Mouse (Mus musculus) cerebellum, postnatal 10 days (tissue): Measurements from ENCODE around the gene Uqcrfs1.

ENCODE experiments used
- DNase-seq, 2 experiments: peaks; one replicate each; pipeline ENCODE4 v3.0.0; 2021; ENCODE audit warnings: mixed read lengths in 2 of 2

Gene Uqcrfs1

DNA sequence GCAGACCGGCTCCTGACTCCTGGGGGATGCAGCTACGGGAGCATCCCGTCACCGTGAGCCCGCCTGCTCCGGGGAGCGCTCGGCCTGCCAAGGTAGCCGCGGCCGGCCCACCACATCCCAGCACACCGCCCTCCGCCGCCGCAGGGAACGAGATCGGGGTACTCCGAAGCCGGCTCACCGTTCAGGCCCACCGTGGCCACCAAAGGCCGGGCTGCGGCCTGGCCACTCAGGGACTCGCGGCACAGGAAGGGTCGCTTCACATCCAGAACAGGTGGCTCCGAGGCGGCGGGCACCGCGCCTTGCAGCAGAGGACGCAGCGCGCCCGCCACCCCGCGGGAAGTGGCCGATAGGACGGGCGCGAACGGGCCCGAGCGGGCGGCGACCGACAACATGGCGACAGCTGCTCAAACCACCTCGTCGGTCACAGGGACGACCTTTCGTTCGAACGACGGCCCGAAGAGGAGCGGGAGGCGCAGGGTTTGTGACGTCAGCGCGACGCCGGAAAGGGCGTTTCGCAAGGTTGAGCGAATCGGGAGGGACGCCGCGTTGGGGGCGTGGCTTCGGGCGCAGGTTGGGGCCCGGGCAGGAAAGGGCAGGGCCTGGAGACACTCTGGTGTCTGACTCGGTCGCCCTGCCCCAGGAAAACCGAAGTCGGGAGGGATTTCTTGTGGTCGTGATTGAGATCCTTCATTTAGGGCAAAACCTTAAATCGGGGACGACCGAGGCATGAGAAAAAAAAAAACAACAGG is at the start of gene Uqcrfs1:
TSS of gene Uqcrfs1 (minus strand) at position 507 of the 749 bp plus-strand sequence.
- peak; percentile 100 for DNase-seq

DNA sequence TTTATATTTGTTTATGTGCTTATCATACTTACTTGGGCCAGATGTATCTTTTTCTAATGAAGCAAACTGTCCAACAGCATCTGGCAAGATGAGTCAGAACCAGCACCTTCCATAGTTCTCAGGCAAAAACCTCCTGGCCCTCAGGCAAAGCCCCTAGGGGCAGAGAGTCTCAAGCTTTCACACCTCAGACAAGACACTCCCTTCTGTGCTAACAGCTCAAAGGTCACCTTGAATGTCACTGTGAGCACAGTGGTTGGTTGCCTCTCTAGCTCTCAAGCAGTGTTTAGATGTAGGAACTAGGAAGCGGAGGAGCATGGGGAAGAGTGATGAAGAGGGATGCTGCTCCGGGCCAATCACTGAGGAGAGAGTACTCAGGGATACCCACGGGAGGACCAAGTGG is 40.6 kb upstream of the Uqcrfs1 start:
- DNase-seq: no peak

DNA sequence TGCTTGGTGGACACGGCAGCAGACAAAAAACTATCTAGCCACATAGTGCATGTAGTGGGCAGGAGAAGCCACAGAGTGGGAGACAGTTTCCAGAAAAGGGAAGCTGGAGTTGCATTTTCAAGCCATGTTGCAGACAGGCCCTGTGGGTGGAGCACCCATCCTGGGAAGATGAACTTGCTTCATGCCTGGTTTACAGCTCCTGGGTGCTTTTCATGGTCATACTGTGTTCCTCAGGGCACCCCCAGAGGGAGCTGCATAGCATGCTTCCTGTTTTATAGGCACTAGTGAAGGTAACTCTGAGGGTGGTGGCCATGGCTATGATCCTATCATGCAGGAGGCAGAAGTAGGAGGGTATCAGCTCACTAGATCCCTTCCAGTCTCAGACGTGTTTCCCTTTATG is 37.4 kb upstream of the Uqcrfs1 start:
- no peak for DNase-seq

DNA sequence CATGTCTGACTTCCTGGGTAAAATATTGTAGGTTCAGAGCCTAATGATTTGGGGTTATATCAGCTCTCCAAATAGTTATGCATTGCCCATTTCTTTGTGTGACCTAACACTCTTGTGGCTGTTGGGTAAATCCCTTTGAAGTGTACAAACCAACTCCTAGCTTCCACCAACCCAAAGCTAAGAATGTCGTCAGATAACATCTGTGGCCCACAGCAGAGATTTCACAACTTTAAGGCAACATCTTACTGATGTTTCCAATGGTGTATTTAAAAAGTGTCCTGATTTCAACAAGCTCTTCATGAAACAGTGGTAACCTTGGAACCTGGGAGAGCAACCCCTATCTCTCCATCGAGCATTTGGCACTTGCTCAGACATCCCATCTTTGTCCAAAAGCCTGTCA is 33.6 kb upstream of the Uqcrfs1 start:
- DNase-seq: no peak

DNA sequence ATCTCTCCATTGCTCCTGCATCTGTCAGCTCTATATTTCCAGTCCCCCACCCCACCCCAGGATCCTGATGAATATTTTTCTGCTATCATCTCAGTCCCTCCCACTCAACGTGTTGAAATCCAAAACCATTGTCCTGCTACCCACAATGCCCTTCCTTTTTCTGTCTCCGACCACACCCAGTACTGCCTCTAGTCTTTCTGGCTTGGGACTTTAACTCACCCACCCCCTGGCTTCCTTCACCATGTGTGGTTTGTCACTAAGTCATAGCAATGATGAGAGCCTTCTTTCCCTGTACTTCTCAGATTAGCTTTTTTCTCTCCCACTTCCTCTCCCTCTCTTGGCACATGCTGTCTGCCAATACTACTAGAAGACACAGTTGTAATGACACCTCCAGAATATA is 31.7 kb upstream of the Uqcrfs1 start:
- DNase-seq: no peak

DNA sequence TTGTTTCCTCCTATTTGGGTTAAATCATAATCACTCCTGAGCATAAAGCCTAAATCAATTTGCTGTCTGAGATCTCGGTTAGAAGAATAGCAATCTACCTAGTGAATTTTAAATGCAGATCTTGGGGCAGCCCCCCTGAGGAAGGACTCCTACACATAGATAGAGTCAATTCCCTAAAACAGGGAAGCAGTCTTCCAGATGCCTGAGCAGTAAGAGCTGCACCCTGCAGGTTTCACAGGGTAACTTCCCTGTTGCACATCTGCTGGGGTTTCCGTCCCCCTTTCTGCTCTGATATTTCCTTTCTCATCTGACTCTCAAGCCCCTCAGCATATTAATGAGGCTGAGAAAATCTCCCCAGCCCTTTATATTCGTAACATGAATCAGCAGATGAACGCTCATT is 27.8 kb upstream of the Uqcrfs1 start:
- no peak for DNase-seq

DNA sequence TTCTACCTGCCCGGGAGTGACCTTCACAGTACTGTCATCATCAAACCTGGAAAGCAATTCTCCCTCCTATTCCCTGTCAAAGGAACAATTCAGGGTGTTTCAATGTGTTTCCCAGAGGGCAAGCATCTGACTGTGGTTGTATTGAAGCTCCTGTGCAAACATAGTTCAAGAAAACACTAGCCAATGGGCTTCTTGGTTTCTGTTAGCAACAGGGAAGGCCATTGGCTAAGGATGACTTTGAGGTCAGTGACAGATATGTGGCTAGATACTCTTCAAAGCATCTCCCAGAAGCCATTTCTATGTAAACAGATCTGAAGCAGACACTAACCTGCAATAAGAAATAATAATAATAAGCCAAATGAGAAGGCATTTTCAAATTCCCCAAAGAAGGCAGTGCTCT is 25.0 kb upstream of the Uqcrfs1 start:
- DNase-seq: no peak

DNA sequence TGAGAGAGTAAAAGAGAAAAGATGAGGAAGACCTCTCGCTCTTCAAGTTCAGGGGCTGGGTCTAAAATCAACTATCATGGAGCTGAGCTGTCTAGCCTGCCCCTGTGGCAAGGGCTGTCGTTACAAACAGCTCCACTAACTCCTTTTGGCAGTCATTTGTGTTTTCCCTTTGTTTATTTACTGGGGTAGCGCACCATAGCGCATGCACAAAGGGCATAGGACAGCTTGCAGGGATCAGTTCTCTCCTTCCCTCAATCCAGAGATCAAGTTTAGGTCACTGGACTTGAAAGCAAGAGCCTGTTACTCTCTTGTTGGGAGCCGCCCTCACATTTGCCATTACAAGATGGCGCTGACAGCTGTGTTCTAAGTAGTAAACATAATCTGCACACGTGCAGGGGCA is 22.4 kb upstream of the Uqcrfs1 start:
- no peak for DNase-seq

DNA sequence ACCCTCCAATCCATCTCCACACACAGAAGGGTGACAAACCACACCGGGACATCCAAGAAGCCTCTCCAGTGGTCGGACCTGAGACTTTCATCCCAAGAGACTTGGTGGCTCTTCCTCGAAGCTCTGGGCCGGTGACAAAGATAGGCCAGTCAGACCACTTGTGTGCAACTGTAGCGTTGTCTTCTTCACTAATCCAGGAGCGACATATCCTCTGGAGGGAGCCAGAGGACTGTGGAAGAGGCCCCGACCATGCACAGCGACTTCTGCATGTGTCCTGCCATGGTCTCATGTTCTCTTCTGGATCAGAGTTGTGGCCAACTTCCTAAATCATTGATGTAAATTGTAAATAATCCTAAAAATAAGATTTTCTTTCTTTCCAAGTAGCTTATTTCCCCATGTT is 21.6 kb upstream of the Uqcrfs1 start:
- peak; percentile 73 to 75 for DNase-seq

DNA sequence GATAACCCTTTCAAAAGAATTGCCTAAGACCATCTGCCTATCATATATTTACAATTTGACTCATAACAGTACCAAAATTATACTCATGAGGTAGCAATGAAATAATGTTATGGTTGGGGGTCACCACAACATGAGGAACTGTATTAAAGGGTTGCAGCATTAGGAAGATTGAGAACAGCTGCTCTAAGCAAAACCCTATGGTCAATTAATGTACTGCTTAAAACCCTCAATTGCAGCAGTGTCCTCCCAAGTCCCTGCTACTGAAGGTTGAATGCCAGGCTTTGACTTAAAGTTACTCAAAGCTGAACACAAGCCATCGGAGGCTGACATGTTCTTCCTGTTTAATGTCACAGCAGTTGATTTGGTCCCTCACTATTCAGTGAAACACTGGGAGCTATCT is 15.4 kb upstream of the Uqcrfs1 start:
- DNase-seq: no peak

DNA sequence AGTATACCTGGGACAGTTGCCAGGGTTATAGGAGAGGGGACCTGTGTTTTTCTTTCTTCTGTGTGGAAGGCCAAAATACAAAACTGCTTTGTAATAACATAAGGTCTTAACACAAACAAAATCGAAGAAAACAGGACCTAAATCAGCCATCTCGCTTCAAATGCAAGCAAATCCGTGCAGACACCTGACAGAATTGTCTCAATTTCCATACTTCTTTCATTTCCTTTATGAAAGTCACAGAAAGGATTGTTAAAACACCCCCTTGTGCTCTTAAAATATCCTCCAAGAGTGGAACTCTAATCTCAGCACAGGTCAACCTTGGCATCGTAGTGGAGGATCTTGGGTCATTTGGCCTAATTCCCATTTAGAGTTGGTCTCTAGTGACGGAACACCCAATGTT is 14.9 kb upstream of the Uqcrfs1 start:
- DNase-seq: no peak

DNA sequence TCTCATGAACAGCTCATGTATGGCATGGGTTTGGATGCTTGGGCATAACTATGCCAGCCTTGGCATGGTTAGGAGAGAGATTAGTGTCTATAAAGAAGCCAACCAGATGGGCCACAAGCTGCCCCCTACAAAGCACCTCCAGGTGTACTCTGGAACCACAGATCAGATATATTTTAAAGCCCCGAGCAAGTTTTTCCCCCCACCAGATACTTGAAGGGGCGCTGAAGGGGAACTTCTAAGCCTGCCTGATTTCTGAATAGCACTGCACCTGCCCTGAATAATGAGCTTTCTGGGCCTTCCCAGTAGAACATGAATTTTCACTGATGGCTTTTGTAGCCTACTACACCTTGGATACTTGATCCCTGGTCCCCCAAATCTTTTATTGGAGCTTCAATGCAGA is 12.6 kb upstream of the Uqcrfs1 start:
- DNase-seq: no peak

DNA sequence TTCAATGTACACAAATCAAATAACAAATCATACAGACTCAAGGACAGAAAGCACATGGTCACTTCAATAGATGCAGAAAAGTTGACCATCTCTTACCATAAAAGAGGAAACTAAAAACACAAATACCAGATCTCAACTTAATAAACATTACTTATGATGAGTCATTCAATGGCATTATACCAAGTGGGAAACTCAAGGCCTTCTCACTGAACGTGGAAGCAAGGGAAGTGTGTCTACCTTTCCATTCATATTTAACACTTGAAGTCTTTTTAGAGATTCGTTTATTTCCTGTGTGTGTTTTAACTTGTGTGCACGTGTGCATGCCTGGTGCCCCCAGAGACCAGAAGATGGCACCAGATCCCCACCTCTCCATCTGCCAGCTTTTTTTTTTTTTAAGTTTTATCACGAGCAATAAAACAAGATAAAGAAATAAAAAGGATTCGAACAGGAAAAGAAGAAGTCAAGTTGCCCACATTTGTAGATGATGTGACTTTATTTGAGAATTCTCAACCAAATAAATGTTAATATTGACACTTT is 8.0 kb upstream of the Uqcrfs1 start:
- DNase-seq: peak; percentile 34 to 37

DNA sequence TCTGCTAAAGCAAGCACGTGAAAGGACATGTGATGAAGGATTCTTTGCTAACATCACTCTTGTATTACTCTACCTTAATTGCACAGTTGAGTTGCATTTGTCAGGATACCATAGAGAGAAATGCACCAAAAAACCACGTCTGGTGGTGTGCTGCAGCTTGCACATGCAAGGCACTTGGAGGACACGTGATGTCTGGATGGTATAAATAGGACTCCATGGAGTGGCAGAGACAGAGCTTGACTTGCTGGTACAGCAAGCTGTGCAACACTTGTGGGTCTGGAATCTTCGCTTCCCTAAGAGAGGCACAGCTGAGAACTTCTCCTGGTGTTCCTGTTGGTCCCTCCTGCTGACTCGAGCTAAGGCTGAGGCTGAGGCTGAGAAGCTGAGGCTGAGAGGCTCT is 4.2 kb upstream of the Uqcrfs1 start:
- DNase-seq: no peak

DNA sequence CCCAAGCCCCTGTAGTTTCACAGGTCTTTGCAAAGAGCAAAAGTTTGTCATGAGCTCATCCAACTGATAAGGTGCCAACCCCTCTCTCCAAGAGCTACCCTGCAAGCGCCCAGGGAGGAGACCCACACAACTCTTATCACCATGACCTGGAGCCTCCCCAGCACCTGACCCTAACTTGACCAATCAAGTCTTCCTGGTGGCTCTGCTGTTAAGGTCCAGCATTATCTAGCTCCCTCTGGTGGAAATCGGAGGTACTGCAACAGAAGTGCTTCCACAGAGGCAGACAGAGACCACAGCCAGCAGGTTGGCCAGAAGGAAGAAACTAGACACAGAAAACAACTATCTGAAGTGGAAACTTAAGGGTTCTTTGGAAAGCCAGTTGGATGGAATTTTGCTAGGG is 3.7 kb upstream of the Uqcrfs1 start:
- DNase-seq: peak; percentile 86 to 93

DNA sequence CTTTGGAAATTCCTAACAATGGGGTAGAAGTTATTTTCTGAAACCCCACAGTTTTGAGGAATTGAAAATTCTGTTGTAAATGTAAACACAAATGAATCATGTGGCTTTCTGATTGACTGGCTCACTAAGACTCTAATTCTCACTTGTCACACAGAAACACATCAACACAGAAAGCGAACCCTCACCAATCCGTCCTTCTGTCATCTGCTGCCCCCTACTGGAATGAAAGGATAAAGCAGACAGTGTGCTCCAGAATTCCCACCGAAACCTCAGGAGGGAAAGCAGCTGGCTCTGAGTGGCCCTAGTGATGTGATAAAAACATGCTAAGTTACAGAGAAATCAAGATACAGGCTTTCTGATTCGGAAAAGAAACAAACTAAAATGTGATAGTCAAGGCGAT is 14.4 kb downstream of the Uqcrfs1 start:
- DNase-seq: peak; percentile 78 to 90

DNA sequence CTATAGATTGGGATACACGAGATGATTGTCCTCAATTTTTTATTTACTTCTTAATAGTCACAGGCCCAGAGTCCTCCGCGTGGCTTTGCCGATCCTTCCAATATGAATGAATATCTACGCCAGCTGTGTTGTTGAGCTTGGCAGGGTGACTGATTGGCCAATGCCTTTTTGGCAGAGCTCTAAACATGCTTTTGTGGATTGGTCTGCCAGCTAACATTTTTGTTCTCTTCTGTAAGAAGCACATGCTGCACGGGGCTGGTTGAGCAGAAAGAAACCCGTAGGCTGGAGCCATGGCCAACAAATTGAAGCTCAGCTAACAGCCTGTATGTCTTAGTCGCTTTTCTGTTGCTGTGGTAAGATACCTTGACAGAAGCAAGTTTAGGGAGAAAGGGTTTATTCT is 20.2 kb downstream of the Uqcrfs1 start:
- DNase-seq: peak; percentile 30 to 36

DNA sequence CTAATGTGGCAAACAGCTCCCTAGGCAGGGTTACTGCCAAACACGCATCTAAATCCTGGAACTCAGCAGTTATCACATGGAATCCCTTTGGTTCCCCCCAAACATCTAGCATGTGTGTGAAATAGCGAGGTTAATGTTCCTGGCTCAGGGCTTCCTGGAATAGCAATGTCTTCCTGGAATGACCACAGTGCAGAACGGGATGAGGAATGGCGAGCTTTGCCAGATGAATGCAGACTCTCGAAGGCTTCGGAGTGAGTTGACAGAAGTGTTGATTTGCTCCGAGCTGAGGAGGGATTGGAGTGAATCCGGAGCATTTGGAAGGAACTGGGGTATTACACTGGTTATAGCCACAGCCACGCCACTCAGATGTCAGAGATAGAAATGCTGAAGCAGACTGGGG is 21.2 kb downstream of the Uqcrfs1 start:
- no peak for DNase-seq

DNA sequence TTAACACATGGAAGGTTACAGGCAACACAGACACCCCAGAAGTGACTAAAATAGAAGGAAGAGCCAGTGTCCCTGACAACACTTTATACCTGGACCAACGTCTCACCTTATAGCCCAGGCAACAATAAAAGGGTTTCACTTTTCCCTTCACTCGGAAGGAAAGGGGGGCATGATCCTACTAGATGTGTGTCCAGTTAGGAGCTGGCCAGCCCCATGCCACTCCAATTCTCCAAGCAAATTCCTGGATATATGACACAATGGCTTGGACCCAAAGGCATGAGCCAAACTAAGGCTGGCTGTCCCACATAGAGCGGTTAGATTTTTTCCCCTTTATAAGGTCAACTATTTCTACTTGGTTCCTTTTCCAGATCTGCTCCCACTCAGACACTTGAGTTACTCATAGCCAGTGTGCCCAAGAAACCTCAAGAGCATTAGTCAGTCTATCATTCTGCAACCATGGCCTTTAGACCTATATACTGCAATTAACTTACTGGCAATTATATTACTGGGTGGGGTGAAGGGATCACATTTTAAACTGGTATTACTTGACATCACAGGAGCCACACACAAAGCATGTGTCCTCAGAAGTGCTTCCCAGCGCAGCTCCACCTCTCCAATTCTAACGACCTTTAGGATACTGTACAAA is 21.8 kb downstream of the Uqcrfs1 start:
- DNase-seq: no peak

DNA sequence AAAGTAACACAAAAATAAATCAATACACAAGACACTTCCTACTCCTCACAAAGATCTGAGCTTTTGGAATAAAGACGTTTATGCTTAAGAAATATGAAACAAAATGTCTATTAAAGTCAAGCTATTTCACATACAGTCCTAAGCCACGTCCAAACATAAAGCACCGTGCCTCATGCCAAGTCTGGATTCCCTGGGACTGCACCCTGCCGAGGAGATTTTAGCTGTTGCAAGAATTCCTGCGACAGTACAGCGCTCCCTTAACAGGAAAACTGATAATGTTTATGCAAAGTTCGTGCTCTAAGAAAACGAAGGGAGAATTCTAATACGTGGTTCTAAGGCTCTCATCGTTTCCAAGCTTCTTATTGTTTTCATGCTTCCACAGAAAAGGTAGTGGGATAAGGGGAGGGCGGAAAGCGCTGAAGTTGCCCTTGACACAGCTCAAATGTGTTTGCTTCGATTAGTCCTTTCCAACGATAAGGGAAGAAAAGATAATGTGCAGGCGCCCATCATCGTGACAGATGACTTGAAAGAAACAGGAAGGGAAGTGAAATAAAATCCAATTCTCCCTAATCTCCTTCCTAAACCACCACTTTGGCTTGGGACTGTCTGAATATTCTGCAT is 23.8 kb downstream of the Uqcrfs1 start:
- no peak for DNase-seq

DNA sequence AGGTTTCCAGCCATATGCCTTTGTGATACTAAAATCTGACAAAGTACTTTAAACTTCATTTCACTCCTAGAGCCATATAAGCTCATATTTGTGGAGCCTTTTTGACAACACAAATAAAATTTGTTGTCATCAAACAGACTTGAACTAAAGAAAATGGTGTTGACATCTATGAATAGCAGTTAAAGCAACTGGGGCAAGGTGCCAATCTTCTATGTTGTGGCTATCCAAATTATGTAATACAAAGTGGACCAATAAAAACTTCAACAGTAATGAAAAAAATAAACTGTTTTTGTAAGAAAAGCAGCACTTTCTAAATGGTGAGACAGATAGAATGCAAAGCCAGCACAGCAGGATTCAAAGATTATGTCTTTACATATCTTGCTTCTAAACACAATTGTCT is 27.0 kb downstream of the Uqcrfs1 start:
- no peak for DNase-seq

DNA sequence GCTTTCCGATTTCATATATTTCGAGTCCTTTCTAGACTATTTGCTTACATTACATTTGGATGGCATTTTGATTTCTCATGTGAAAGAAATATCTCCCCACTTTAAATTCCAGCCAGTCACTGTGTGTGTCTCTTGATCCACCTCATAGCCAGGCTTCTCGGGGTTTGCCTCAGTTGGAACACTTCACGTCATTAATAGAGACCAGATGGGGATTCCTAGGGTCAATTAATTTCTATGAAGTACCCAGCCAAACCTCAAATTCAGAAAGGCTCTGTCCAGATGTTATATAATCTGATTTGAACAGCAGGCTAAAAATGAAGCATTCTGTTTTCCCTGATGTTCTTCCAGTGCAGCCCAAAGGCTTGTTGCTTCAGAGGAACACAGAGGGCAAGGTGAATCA is 37.5 kb downstream of the Uqcrfs1 start:
- no peak for DNase-seq

DNA sequence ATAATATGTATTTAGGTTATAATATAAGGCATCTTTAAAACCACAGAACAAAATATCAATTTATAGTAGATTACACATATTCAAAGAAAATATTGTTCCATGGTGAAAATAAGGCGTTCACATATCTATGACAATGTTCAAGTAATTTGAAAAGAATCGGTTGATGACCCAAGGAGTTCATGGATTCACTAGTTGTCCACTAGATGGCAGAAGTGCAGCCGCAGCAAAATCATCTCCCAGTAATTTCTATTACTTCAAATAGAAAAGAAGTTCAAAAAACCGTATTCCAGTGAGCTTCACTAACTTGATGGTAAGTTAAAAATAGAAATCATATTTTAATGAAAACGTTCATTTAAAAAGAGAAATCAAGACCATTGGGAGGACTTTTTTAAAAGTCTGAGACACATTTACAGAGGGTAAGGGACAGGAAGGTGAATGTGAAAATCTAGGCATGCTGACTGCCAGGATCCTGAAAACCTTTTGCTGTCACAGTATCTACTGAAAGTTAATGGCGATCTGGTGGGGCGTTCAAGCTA is 43.2 kb downstream of the Uqcrfs1 start:
- DNase-seq: peak; percentile 19 to 43
